Mouse (Mus musculus): ENCODE data around the gene Shroom3. TPM values are rescaled to one million over a fixed set of nuclear protein-coding genes. Genes with fewer than 3 reads are reported as not detected.
"Not testable (repeated sequence)": the region's sequence is repeated elsewhere in the genome, so short reads cannot be mapped to it uniquely, and the experiment has no call there.

The Shroom3 gene
- polyA plus RNA-seq, 1 experiment, result 2.6 TPM

DNA sequence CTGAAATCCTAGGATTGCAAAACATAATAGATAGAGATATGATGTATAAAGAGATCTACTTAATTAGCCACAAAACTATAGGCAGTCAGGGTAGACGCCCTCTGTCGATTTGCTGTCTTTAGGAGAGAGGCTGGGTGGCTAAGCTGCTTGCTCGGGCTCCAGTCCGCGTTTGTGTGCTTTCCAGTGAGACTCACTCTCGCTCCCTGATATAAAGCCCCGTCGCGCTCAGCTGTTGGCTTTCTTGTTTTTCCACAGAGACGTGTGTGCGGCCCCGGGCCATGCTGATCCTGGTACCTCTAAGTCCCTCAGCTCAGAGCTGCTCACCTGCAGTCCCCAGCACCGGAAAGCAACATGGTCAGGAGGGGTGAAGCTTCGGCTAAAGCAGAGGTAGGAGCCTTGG is 236.2 kb downstream of the Shroom3 start:
- DNase-seq (ENCODE audit: extremely low spot score in 1 of 2, low spot score in 1 of 2), result no peak

DNA sequence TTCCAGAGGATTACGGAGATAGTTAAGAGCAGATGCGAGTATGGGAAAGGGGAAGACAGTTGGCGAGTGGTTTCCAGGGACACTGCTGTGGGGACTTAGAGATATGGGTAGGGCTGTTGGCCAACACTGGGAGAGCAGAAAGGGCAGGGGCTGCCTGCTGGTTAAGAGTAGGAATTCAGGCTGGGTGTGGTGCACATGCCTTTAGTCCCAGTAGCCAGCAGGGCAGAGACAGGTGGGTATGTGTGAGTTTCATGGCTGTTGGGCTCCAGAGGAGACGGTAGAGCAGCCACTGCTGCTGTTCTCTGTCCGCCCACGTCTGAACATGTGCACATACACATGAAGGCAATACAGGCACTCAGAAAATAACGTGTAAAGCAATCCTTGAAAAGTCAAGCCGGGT is 237.7 kb downstream of the Shroom3 start:
- no peak for DNase-seq (ENCODE audit: extremely low spot score in 1 of 2, low spot score in 1 of 2)

- DNase-seq (ENCODE audit: extremely low spot score in 1 of 2, low spot score in 1 of 2), result no peak
Measured at GRCm38 (mm10) chr5:92921728-92922127, 238.5 kb downstream of the Shroom3 start.

DNA sequence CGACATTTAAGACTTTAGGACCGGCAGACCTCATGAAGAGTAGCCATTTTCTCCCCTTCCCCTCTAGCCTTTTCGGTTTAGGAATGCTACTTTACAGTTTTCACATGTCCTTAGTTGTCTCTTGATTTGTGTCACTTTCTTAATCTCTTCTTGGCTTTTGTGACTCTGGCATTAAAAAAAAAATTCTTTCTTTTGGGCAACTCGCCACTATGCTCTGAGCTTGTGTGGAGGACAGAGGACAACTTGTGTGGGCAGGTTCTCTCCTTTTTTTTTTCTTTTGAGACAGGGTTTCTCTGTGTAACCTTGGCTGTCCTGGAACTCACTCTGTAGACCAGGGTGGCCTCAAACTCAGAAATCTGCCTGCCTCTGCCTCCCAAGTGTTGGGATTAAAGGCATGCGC is 239.7 kb downstream of the Shroom3 start:
- DNase-seq (ENCODE audit: extremely low spot score in 1 of 2, low spot score in 1 of 2), result not testable (repeated sequence)

DNA sequence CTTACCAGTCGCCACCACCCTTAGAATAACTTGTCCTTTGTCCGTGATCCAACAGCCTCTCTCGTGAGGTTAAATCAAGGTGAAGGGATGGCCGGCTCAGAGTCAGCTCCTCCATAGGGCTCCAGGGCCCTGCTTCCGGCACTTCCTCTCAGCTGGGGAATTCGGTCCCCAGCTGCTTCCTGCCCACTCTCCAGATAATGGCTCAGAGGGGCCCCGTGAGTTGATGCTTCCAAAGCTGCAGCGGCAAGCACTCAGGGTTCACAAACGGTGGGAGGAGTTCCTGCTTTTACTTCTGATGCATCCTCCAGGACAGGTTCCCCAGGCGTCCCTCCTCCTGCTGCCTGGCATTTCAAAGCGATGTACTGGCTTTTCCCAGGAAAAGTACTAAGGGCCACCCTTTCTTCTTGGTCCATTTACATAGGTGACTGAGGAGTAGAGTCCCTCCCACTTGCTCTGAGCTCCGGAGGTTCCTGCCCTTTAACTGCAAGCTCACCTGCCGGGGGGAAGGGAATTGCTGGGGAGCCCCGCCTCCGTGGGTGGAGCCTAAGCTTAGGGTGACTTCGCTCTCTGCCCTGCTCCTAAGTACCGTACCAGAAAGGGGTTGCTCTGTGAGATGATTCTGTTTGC is 241.7 kb downstream of the Shroom3 start:
- no peak for DNase-seq (ENCODE audit: extremely low spot score in 1 of 2, low spot score in 1 of 2)

GRCm38 (mm10) chr5:92927667-92928066 is 244.4 kb downstream of the Shroom3 start:
- no peak for DNase-seq (ENCODE audit: extremely low spot score in 1 of 2, low spot score in 1 of 2)

DNA sequence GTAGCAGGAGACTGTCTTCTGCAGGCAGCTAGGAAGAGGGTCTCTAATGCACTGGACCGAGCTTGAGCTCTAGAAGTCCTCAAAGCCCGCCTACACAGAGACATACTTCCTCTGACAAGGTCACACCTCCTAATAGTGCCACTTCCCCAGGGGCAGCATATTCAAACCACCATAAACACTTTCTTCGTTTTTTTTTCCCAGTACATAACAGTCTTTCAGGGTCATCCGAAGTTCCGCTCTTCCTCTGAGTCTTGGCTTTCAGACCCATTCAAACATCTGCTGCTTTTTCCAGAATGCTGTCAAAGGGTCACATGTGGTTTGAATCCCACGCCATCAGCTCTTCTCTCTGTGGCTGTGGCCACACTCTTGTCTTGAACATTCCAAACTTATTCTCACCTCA is 247.3 kb downstream of the Shroom3 start:
- DNase-seq (ENCODE audit: extremely low spot score in 1 of 2, low spot score in 1 of 2), result no peak

DNA sequence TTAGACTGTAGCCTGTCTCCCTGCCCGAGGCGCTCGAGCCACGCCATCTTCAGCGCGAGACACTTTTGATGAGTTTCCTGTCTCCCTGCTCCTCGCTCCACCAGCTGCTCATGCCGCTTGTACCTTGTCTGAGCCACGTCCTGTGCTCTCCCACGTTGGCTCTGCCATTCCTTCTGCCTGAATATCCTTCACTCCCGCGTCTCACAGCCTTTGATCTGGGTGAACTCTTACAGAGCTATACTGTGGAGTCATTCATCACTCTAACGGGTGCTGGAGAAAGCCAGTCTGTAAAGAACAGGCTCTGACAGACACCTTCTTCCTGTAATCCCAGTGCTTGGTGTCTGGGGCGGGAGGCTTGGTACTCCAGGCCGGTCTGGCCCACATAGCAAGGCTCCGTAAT is 248.1 kb downstream of the Shroom3 start:
- DNase-seq (ENCODE audit: extremely low spot score in 1 of 2, low spot score in 1 of 2), result no peak

DNA sequence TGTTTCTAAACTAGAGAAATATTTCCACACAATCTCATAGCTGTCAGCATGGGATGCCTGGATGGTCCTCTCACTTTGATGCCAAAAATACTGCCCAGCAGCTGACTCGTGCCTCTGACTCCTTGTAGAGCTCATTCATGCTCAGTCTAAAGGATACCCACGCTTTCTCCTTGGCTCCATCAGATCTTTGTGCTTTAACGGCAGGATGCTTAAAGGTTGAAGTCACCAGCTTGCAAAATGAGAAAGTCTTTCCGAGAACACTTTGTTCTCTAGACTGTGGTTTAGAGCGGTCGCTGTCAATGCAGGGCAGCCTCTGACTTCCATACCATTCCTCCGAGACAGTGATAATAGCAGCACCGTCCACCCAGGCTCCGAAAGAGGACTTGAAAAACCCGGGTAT is 249.8 kb downstream of the Shroom3 start:
- no peak for DNase-seq (ENCODE audit: extremely low spot score in 1 of 2, low spot score in 1 of 2)

DNA sequence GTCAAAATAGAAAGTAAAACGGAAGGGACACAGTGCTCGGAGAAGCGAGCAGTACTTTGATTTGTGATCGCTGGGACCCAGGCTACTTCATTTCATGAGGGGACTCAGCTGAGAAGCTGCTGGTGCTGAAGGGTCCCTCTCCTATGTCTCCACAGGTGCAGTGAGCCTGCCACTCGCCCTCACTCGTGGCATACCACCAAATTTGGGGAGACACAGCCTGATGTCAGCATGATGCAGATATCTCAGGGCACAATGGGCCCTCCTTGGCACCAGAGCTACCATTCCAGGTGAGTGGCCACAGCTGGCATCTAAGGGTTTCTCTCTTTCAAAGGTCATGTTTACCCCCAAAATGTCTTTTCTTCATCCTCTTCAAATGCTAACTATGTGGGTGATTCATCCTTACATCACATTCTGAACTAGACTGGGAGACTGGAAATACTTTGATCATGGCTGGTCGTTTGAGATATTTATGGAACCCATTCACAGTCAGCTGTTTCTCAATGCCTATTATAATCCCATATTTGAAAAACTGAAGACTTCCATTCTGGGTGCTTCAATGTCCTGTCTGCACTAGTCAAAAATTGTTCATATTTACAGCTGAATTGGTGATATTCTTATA is 250.5 kb downstream of the Shroom3 start:
- DNase-seq (ENCODE audit: extremely low spot score in 1 of 2, low spot score in 1 of 2), result no peak

DNA sequence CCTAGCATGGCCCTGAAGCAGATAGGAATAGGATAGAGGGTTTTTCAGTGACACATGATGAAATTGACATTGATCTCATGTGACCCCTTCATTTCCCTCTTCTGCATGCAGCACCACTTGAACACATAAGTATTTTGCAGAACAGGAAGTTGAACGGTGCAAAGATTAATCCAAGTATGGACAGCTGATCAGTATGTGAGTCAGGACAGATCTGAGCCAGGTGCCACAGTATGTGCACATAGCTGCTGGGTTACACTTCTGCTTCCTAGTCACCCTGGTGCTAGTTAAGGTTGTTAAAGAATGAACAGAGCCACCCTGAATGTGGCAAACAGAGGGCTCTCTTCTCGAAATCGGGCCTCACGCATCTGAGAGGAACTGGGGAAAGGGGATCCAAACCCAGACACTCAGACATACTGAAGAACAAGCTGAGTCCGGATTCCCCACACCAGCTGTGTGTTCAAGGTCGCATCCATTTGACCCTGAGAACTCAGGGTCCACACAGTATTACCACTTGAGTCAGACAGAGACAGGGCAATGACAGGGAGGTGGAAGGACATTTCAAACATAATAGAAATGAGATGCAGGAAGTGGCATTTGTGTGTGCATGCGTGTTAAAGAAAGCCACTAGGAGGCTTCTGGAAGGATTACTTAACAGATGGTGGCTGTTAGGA is 251.2 kb downstream of the Shroom3 start:
- no peak for DNase-seq (ENCODE audit: extremely low spot score in 1 of 2, low spot score in 1 of 2)

DNA sequence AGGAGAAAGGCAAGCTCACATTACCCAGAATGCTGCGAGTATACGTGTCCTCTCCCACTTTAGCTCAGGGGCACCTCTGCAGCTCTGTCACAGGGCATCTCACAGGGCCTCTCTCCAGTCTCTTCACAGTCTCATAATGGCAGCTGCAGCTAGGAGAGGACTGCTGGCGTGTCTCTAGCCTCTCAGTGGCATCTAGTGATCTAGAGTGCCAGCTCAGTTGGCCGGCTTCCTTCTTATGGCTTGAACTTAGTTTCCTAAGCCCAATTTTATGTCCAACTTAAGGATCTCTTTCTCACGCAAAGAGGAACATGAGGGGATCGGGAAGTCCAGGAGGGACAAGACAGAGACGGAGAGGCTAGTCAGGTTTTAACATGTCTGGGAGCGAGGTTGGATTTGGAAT is 252.6 kb downstream of the Shroom3 start:
- DNase-seq (ENCODE audit: extremely low spot score in 1 of 2, low spot score in 1 of 2), result no peak

- no peak for DNase-seq (ENCODE audit: extremely low spot score in 1 of 2, low spot score in 1 of 2)
Measured at GRCm38 (mm10) chr5:92937701-92938100, 254.5 kb downstream of the Shroom3 start.

DNA sequence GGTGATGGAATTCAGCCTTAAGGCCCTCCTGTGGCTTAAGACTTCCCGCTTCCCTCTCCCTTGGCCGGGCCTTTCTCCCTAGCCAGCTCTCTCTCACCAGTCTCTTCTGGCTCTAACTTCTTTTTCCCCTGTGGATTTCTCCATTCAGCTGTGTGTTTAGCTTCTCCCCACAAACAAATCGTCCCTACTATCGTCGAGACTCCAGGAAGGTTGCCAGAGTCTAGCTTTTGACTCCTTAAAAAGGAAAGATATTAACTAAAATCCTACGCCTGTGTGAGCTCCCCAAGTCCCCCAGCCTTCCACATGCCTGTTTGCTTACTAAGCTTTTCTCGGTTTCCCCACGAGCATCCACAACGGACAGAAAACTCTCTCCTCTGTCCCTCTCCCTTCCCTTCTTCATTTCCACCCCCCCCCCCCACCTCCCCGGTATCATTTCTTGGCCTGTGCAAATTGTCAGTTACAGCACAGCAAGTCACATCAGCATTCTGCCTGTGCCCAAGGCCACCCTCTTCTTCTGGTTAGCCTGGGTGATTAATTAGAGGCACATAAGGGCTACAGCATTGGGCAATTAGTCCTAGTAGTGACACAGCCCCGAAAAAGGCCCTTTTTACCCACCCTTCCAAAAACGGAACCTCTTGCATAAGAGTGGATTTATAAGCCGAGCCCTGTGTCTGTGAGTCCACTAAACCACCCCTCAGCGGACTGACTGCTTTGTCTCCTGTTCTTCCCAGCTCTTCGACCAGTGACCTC is 256.2 kb downstream of the Shroom3 start:
- no peak for DNase-seq (ENCODE audit: extremely low spot score in 1 of 2, low spot score in 1 of 2)

DNA sequence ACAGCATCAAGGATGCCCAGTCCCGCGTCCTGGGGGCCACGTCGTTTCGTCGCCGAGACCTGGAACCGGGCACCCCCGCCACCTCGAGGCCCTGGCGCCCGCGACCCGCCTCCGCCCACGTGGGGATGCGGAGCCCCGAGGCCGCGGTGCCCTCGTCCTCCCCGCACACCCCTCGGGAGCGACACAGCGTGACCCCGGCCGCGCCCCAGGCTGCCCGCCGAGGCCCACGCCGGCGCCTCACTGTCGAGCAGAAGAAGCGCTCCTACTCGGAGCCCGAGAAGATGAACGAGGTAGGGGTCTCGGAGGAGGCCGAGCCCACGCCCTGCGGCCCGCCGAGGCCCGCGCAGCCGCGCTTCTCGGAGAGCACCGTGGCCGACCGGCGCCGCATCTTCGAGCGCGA is 258.9 kb downstream of the Shroom3 start:
- DNase-seq (ENCODE audit: extremely low spot score in 1 of 2, low spot score in 1 of 2), result no peak

- DNase-seq (ENCODE audit: extremely low spot score in 1 of 2, low spot score in 1 of 2), result no peak
Measured at GRCm38 (mm10) chr5:92942577-92942976, 259.3 kb downstream of the Shroom3 start.

DNA sequence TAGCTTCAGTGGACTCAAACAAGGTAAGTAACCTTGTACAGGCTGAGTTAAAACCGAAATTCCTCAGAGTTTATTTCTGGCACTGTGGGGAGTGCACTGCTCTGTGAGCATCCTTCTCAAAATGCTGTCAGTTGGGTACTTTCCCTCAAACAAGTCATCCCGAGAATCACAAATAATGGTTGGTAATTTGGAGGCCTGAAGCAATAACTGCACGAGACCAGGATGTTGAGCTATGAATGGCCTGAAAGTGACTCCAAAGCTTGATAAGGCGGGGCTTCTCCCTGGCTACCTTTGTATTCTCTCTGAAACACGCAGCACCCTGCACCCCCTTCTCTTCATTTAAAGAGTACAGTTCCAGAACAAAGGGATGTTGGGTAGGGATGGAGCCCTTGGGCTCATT is 261.6 kb downstream of the Shroom3 start:
- DNase-seq (ENCODE audit: extremely low spot score in 1 of 2, low spot score in 1 of 2), result no peak

GRCm38 (mm10) chr5:92948972-92949745 is 265.9 kb downstream of the Shroom3 start:
- DNase-seq (ENCODE audit: extremely low spot score in 1 of 2, low spot score in 1 of 2), result no peak

GRCm38 (mm10) chr5:92950583-92950982 is 267.3 kb downstream of the Shroom3 start:
- DNase-seq (ENCODE audit: extremely low spot score in 1 of 2, low spot score in 1 of 2), result no peak

DNA sequence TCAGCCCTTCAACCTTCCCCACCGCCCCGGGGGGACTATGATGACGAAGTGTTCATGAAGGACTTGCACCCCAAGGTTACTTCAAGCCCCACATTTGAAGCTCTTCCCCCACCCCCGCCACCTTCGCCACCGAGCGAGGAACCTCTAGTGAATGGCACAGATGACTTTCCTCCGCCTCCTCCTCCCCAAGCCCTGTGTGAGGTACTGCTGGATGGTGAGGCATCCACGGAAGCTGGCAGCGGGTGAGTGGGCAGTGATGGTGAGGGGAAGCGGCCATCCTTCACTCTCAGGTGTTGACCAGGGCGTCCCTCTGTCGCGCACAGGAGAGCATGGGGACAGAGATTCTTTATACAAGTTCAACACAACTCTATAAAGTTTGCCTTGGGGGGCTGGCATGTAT is 267.8 kb downstream of the Shroom3 start:
- no peak for DNase-seq (ENCODE audit: extremely low spot score in 1 of 2, low spot score in 1 of 2)

- no peak for DNase-seq (ENCODE audit: extremely low spot score in 1 of 2, low spot score in 1 of 2)
Measured at GRCm38 (mm10) chr5:92953865-92954264, 270.6 kb downstream of the Shroom3 start.
